Mouse (Mus musculus) liver, adult 2 months (tissue): Measurements from ENCODE around the gene Barhl2. TPM values are rescaled to one million over a fixed set of nuclear protein-coding genes. Genes with fewer than 3 reads are reported as not detected.

Source experiments
- DNase-seq: peaks from one replicate; pipeline ENCODE4 v3.0.0-alpha.2; 2011; ENCODE audit warnings: low read depth, low spot score; ENCODE audit errors: extremely low read depth
- H3K27ac ChIP-seq: fragments of 200-500 bp; replicated peaks from 2 replicates; pipeline ENCODE4 v1.5.1; 2012; ENCODE audit warnings: low read depth, mild to moderate bottlenecking, control low read depth, inconsistent platforms, low read length; ENCODE audit not compliant: insufficient read depth
- H3K27me3 ChIP-seq: fragments of 200-500 bp; 2 replicates; pipeline ENCODE4 v1.6.1; 2012; ENCODE audit warnings: mild to moderate bottlenecking, moderate library complexity, low read length, inconsistent platforms; ENCODE audit not compliant: control insufficient read depth, insufficient read depth
- H3K36me3 ChIP-seq: fragments of 200-500 bp; 2 replicates; pipeline ENCODE4 v1.6.1; 2012; ENCODE audit warnings: low read length, inconsistent platforms; ENCODE audit not compliant: control insufficient read depth, insufficient read depth
- H3K4me1 ChIP-seq: fragments of 200-500 bp; 2 replicates; pipeline ENCODE4 v1.6.1; 2011; ENCODE audit warnings: low read length; ENCODE audit not compliant: control insufficient read depth, insufficient read depth
- H3K4me3 ChIP-seq: fragments of 200-500 bp; 2 replicates; pipeline ENCODE4 v1.5.1; 2011; ENCODE audit warnings: low read depth, mild to moderate bottlenecking, control low read depth, low read length, moderate library complexity; ENCODE audit not compliant: insufficient read depth
- H3K79me2 ChIP-seq: fragments of 200-500 bp; 2 replicates; pipeline ENCODE4 v1.6.1; 2012; ENCODE audit warnings: inconsistent platforms, mild to moderate bottlenecking, low read length, moderate library complexity; ENCODE audit not compliant: control insufficient read depth, insufficient read depth
- H3K9ac ChIP-seq: fragments of 200-500 bp; 2 replicates; pipeline ENCODE4 v1.6.1; 2012; ENCODE audit warnings: low read depth, mild to moderate bottlenecking, control low read depth, inconsistent platforms, low read length
- CTCF ChIP-seq: fragments of 200-500 bp; IDR thresholded peaks from 2 replicates; pipeline ENCODE4 v1.5.1; 2011; ENCODE audit warnings: low read depth, low read length, control low read depth
- POLR2A ChIP-seq: fragments of 200-500 bp; IDR thresholded peaks from 2 replicates; pipeline ENCODE4 v1.6.1; 2011; ENCODE audit warnings: low read length, control low read depth; ENCODE audit not compliant: insufficient read depth; ENCODE audit errors: extremely low read depth
- WGBS: fragments of 180-500 bp; shearing (Covaris S2); methylation state at CpG from one replicate; pipeline ENCODE4 v1.1.7; 2018; 5-methylcytosine and 5-hydroxymethylcytosine counted together
- polyA plus RNA-seq: library from polyadenylated mRNA; depleted of rRNA; stranded (reverse); fragments of >200 nt; gene quantifications from 2 replicates; pipeline ENCODE4 v1.2.3, GENCODE M21; 2012
- total RNA-seq: library from RNA; depleted of rRNA; stranded (reverse); fragments of >200 nt; gene quantifications from 2 replicates; pipeline ENCODE4 v1.2.3, GENCODE M21; 2014

The Barhl2 gene
- total and polyA plus RNA-seq, 2 experiments = not detected

- Histone ChIP-seq H3K27me3 (no peaks in the 10 kb centered on the region), H3K4me1 (no peaks in the 10 kb centered on the region), H3K27ac (no peak overlapping the region), H3K79me2 (no peaks in the 10 kb centered on the region), H3K36me3 (no peaks in the 10 kb centered on the region), H3K9ac (no peak overlapping the region), H3K4me3 (no peak overlapping the region)
- 75% methylated on average over 7 of the region's 7 CpGs for WGBS
- no peak for DNase-seq
- TF ChIP-seq POLR2A (no peak), CTCF (no peak)
These were observed 31.9 kb downstream of the Barhl2 start for GRCm38 (mm10) chr5:106426069-106426468.

GRCm38 (mm10) chr5:106420871-106421270 is 37.1 kb downstream of the Barhl2 start:
- Histone ChIP-seq H3K36me3 (no peaks in the 10 kb centered on the region), H3K4me1 (peaks cover 3% of the 10 kb centered on the region; the same call in 1 of the 2 replicates), H3K27me3 (no peaks in the 10 kb centered on the region), H3K27ac (no peak overlapping the region), H3K9ac (no peak overlapping the region), H3K79me2 (no peaks in the 10 kb centered on the region), H3K4me3 (no peak overlapping the region)
- DNase-seq = no peak
- TF ChIP-seq POLR2A (no peak), CTCF (no peak)
- WGBS = 92% methylated on average over 8 of the region's 8 CpGs

GRCm38 (mm10) chr5:106420370-106420769 is 37.6 kb downstream of the Barhl2 start:
- H3K4me3 ChIP-seq = no peak overlapping the region
- H3K27ac ChIP-seq = no peak overlapping the region
- peaks cover 3% of the 10 kb centered on the region; the same call in 1 of the 2 replicates for H3K4me1 ChIP-seq
- H3K27me3 ChIP-seq = no peaks in the 10 kb centered on the region
- no peaks in the 10 kb centered on the region for H3K36me3 ChIP-seq
- TF ChIP-seq POLR2A (no peak), CTCF (no peak)
- no peak overlapping the region for H3K9ac ChIP-seq
- H3K79me2 ChIP-seq = no peaks in the 10 kb centered on the region
- no peak for DNase-seq
- WGBS = 88% methylated on average over 11 of the region's 11 CpGs

GRCm38 (mm10) chr5:106417210-106417609 is 40.8 kb downstream of the Barhl2 start:
- Histone ChIP-seq H3K4me1 (peaks cover 3% of the 10 kb centered on the region; the same call in 1 of the 2 replicates), H3K9ac (no peak overlapping the region), H3K27ac (no peak overlapping the region), H3K79me2 (no peaks in the 10 kb centered on the region), H3K27me3 (no peaks in the 10 kb centered on the region), H3K4me3 (no peak overlapping the region), H3K36me3 (no peaks in the 10 kb centered on the region)
- 50% methylated on average over 7 of the region's 7 CpGs for WGBS
- peak; percentile 30; the same call in 1 of the 2 replicates for TF ChIP-seq CTCF
- TF ChIP-seq POLR2A = no peak
- DNase-seq = no peak

- DNase-seq = peak; percentile 93
- Histone ChIP-seq H3K36me3 (no peaks in the 10 kb centered on the region), H3K4me1 (peaks cover 3% of the 10 kb centered on the region; the same call in 1 of the 2 replicates), H3K27ac (no peak overlapping the region), H3K27me3 (no peaks in the 10 kb centered on the region), H3K4me3 (no peak overlapping the region), H3K79me2 (no peaks in the 10 kb centered on the region), H3K9ac (no peak overlapping the region)
- no peak for TF ChIP-seq CTCF
- no peak for TF ChIP-seq POLR2A
- 15% methylated on average over 6 of the region's 6 CpGs for WGBS
These were observed 41.4 kb downstream of the Barhl2 start for GRCm38 (mm10) chr5:106416550-106416949.

- no peak overlapping the region for H3K9ac ChIP-seq
- no peaks in the 10 kb centered on the region for H3K27me3 ChIP-seq
- H3K79me2 ChIP-seq = no peaks in the 10 kb centered on the region
- no peak overlapping the region for H3K27ac ChIP-seq
- 85% methylated on average over 6 of the region's 6 CpGs for WGBS
- no peaks in the 10 kb centered on the region for H3K36me3 ChIP-seq
- peaks cover 3% of the 10 kb centered on the region; the same call in 1 of the 2 replicates for H3K4me1 ChIP-seq
- no peak overlapping the region for H3K4me3 ChIP-seq
- no peak for TF ChIP-seq CTCF
- no peak for TF ChIP-seq POLR2A
- no peak for DNase-seq
These were observed 42.2 kb downstream of the Barhl2 start for GRCm38 (mm10) chr5:106415734-106416133.
